Mouse (Mus musculus) adrenal gland (tissue): Measurements from ENCODE around the gene Tbc1d15.

Experiments
- intact Hi-C: fragments of 180-260 bp; cut with DNase I; formaldehyde crosslinking; loops from one replicate; pipeline ENCODE4 v1.15.1; 2025

The Tbc1d15 gene

DNA sequence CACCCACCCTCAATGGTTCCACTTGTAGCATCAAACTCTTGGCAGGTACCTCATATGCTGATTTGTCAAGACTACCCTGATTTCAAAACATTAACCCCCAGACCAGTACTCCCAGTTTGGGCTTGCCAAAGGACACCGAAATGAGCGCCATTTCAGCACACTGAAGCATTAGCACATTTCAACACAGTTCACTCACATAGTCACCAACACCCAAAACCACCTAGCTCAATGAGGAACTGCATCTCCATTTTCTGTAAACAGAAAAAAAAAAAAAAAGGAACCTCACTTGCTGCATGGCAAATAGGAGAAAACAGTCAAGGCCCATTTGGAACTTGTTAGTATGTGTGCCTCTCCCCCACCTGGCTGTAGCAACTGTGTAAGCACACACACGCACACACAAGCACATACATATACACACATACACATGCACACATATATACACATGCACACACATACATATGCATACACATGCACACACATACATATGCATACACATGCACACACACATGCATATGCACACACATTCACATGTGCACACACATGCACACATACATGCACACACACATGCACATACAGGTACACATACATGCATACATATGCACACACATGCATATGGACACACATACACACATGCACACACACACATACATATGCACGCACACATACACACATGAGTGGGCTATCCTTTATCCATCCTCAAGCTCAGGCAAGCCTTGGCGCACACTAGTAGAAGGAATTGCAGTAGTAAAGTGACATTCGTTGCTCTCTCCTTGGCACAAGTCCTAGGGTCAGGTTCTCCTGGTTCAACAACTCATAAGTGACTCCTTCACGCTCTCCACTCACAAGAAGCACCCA, 80.5 kb downstream of the Tbc1d15 start:
- intact Hi-C loops = no loop called here

DNA sequence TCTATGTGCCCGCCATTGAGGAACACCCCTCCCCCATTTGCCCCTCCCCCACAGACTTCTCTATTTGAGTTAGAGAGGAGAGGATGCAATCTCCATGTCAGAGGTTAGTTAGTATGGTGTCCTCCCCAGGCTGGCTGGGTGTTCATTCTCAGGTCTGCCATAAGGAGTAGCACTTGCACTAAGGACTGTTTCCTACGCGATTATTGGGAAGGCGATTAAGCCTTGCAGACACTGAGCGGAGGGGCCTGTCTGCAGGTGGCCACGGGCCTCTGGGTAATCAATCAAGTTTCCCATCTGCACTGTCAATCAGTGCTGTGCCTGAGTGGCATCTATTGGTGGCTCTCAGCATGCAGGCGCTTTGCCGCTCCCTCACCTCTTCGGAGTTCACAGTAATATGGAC, 81.9 kb downstream of the Tbc1d15 start:
- intact Hi-C loops = no loop called here

DNA sequence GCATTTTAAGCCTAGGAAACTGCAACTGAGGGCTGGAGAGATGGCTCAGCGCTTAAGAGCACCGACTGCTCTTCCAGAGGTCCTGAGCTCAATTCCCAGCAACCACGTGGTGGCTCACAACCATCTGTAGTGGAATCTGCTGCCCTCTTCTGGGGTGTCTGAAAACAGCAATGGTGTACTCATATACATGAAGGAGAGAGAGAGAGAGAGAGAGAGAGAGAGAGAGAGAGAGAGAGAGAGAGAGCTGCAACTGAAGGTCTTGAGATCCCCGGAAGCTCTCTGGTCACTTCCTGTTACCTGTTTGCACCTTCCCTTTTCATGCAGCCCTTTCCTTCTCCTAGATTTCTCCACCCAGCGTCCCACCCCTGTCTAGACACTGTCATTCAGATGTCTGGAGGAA, 91.0 kb downstream of the Tbc1d15 start:
- intact Hi-C loops = no loop called here
